Mouse (Mus musculus) testis, adult 2 months (tissue): ENCODE results near the gene Ank.

ENCODE experiments used
- CTCF ChIP-seq: fragments of 200-500 bp; IDR thresholded peaks from 2 replicates; pipeline ENCODE4 v1.5.1; 2012; ENCODE audit warnings: low read depth, mild to moderate bottlenecking, inconsistent platforms, low read length, moderate library complexity; ENCODE audit not compliant: control insufficient read depth, insufficient read depth, insufficient replicate concordance
- POLR2A ChIP-seq: fragments of 200-500 bp; IDR thresholded peaks from 2 replicates; pipeline ENCODE4 v1.6.1; 2012; ENCODE audit warnings: low read depth, mild to moderate bottlenecking, inconsistent platforms, low read length, moderate library complexity; ENCODE audit not compliant: control insufficient read depth

GRCm38 (mm10) chr15:27506127-27506886 lies 39.8 kb downstream of the Ank start:
- TF ChIP-seq POLR2A (no peak), CTCF (no peak)
